Mouse (Mus musculus) embryonic facial prominence, embryonic 12.5 days (tissue): ENCODE measurements at regions not wholly inside any gene's neighbourhood (a gene's known extent, or its start where the extent isn't known, plus 50 kb on each side); places are given as distances from the start of the nearest gene placed in this dataset.

ENCODE experiments used
- ATAC-seq: fragments of 200-750 bp; cut with Nextera tagmentation; 2 replicates; pipeline ENCODE4 v1.8.0; 2017; ENCODE audit not compliant: insufficient number of reproducible peaks, insufficient read depth, low FRiP score, low TSS enrichment
- H3K27ac ChIP-seq: fragments of 300-500 bp; sonication (generic); 2 replicates; pipeline ENCODE4 v1.5.1; 2016; ENCODE audit warnings: mild to moderate bottlenecking
- H3K27me3 ChIP-seq: fragments of 300-500 bp; sonication (generic); 2 replicates; pipeline ENCODE4 v1.6.1; 2016; ENCODE audit warnings: mild to moderate bottlenecking, moderate library complexity
- H3K36me3 ChIP-seq: fragments of 300-500 bp; sonication (generic); 2 replicates; pipeline ENCODE4 v1.6.1; 2016; ENCODE audit warnings: mild to moderate bottlenecking
- H3K4me1 ChIP-seq: fragments of 300-500 bp; sonication (generic); 2 replicates; pipeline ENCODE4 v1.6.1; 2016
- H3K4me2 ChIP-seq: fragments of 300-500 bp; sonication (generic); replicated peaks from 2 replicates; pipeline ENCODE4 v1.6.1; 2016; ENCODE audit warnings: mild to moderate bottlenecking, moderate library complexity
- H3K4me3 ChIP-seq: fragments of 300-500 bp; sonication (generic); 2 replicates; pipeline ENCODE4 v1.5.1; 2016; ENCODE audit warnings: mild to moderate bottlenecking
- H3K9ac ChIP-seq: fragments of 300-500 bp; sonication (generic); 2 replicates; pipeline ENCODE4 v1.6.1; 2016; ENCODE audit warnings: mild to moderate bottlenecking, moderate library complexity
- H3K9me3 ChIP-seq: fragments of 300-500 bp; sonication (generic); 2 replicates; pipeline ENCODE4 v1.6.1; 2016; ENCODE audit warnings: mild to moderate bottlenecking, moderate library complexity
- WGBS: fragments of 180-500 bp; shearing (Covaris S2); methylation state at CpG from one replicate; pipeline ENCODE4 v1.1.7; 2016; 5-methylcytosine and 5-hydroxymethylcytosine counted together

- Histone ChIP-seq H3K36me3 (no peaks in the 10 kb centered on the region), H3K4me2 (no peak overlapping the region), H3K9me3 (no peaks in the 10 kb centered on the region), H3K27me3 (no peaks in the 10 kb centered on the region), H3K4me3 (no peak overlapping the region), H3K27ac (peak overlapping the region; percentile 25; the same call in 1 of the 2 replicates), H3K4me1 (peaks cover 13% of the 10 kb centered on the region; the same call in 1 of the 2 replicates), H3K9ac (no peak overlapping the region)
- WGBS: 38% methylated on average over 7 of the region's 7 CpGs
- ATAC-seq: no peak
Measured at GRCm38 (mm10) chr2:51566554-51567246, 60.6 kb upstream of the Tas2r134 start.

GRCm38 (mm10) chr2:51563881-51564280 lies 63.4 kb upstream of the Tas2r134 start:
- 50% methylated on average over 5 of the region's 5 CpGs for WGBS
- peaks cover 13% of the 10 kb centered on the region; the same call in 1 of the 2 replicates for H3K4me1 ChIP-seq
- no peaks in the 10 kb centered on the region for H3K9me3 ChIP-seq
- H3K27ac ChIP-seq: 0 out of 2 replicates have a peak overlapping the region, but pooled peaks have one; percentile 55
- no peak overlapping the region for H3K4me3 ChIP-seq
- H3K27me3 ChIP-seq: no peaks in the 10 kb centered on the region
- H3K4me2 ChIP-seq: no peak overlapping the region
- no peaks in the 10 kb centered on the region for H3K36me3 ChIP-seq
- no peak for ATAC-seq
- H3K9ac ChIP-seq: no peak overlapping the region

GRCm38 (mm10) chr2:51563240-51563639 lies 64.1 kb upstream of the Tas2r134 start:
- H3K27ac ChIP-seq: 0 out of 2 replicates have a peak overlapping the region, but pooled peaks have one; percentile 24
- no peaks in the 10 kb centered on the region for H3K9me3 ChIP-seq
- WGBS: 52% methylated on average over 1 of the region's 1 CpGs
- H3K9ac ChIP-seq: no peak overlapping the region
- H3K4me2 ChIP-seq: no peak overlapping the region
- H3K4me3 ChIP-seq: no peak overlapping the region
- peaks cover 13% of the 10 kb centered on the region; the same call in 1 of the 2 replicates for H3K4me1 ChIP-seq
- no peaks in the 10 kb centered on the region for H3K36me3 ChIP-seq
- no peak for ATAC-seq
- H3K27me3 ChIP-seq: no peaks in the 10 kb centered on the region

- Histone ChIP-seq H3K4me2 (no peak overlapping the region), H3K4me1 (peaks cover 8% of the 10 kb centered on the region; the same call in 1 of the 2 replicates), H3K27me3 (no peaks in the 10 kb centered on the region), H3K4me3 (no peak overlapping the region), H3K9ac (no peak overlapping the region), H3K36me3 (no peaks in the 10 kb centered on the region), H3K9me3 (no peaks in the 10 kb centered on the region), H3K27ac (no peak overlapping the region)
- WGBS: 28% methylated on average over 7 of the region's 7 CpGs
- ATAC-seq: no peak
Measured at GRCm38 (mm10) chr2:51550863-51551262, 76.4 kb upstream of the Tas2r134 start.

- Histone ChIP-seq H3K9me3 (no peaks in the 10 kb centered on the region), H3K9ac (no peak overlapping the region), H3K4me1 (peaks cover 5% of the 10 kb centered on the region; the same call in 1 of the 2 replicates), H3K27me3 (no peaks in the 10 kb centered on the region), H3K27ac (no peak overlapping the region), H3K4me3 (no peak overlapping the region), H3K36me3 (no peaks in the 10 kb centered on the region), H3K4me2 (no peak overlapping the region)
- 88% methylated on average over 5 of the region's 5 CpGs for WGBS
- no peak for ATAC-seq
Measured at GRCm38 (mm10) chr2:51549125-51549524, 78.2 kb upstream of the Tas2r134 start.

GRCm38 (mm10) chr2:51546181-51546580 lies 81.1 kb upstream of the Tas2r134 start:
- H3K27ac ChIP-seq: no peak overlapping the region
- WGBS: 88% methylated on average over 3 of the region's 3 CpGs
- no peak overlapping the region for H3K4me3 ChIP-seq
- H3K9me3 ChIP-seq: no peaks in the 10 kb centered on the region
- no peak for ATAC-seq
- H3K4me1 ChIP-seq: peaks cover 5% of the 10 kb centered on the region; the same call in 1 of the 2 replicates
- H3K9ac ChIP-seq: no peak overlapping the region
- H3K27me3 ChIP-seq: no peaks in the 10 kb centered on the region
- H3K4me2 ChIP-seq: no peak overlapping the region
- no peaks in the 10 kb centered on the region for H3K36me3 ChIP-seq

- no peak overlapping the region for H3K4me3 ChIP-seq
- WGBS: 75% methylated on average over 1 of the region's 1 CpGs
- no peak for ATAC-seq
- no peaks in the 10 kb centered on the region for H3K9me3 ChIP-seq
- no peaks in the 10 kb centered on the region for H3K27me3 ChIP-seq
- no peak overlapping the region for H3K9ac ChIP-seq
- H3K27ac ChIP-seq: no peak overlapping the region
- no peaks in the 10 kb centered on the region for H3K4me1 ChIP-seq
- H3K36me3 ChIP-seq: no peaks in the 10 kb centered on the region
- no peak overlapping the region for H3K4me2 ChIP-seq
Measured at GRCm38 (mm10) chr2:51543949-51544348, 83.4 kb upstream of the Tas2r134 start.

- H3K4me1 ChIP-seq: no peaks in the 10 kb centered on the region
- no peak overlapping the region for H3K9ac ChIP-seq
- H3K4me3 ChIP-seq: no peak overlapping the region
- H3K27me3 ChIP-seq: no peaks in the 10 kb centered on the region
- H3K27ac ChIP-seq: no peak overlapping the region
- no peak for ATAC-seq
- H3K4me2 ChIP-seq: no peak overlapping the region
- WGBS: 79% methylated on average over 4 of the region's 4 CpGs
- H3K36me3 ChIP-seq: no peaks in the 10 kb centered on the region
- no peaks in the 10 kb centered on the region for H3K9me3 ChIP-seq
Measured at GRCm38 (mm10) chr2:51542272-51542671, 85.0 kb upstream of the Tas2r134 start.

GRCm38 (mm10) chr2:51532709-51533414 lies 94.4 kb upstream of the Tas2r134 start:
- Histone ChIP-seq H3K9ac (no peak overlapping the region), H3K4me2 (no peak overlapping the region), H3K4me3 (no peak overlapping the region), H3K36me3 (no peaks in the 10 kb centered on the region), H3K9me3 (no peaks in the 10 kb centered on the region), H3K27ac (peak overlapping the region; percentile 23; the same call in 1 of the 2 replicates), H3K27me3 (no peaks in the 10 kb centered on the region), H3K4me1 (peaks cover 21% of the 10 kb centered on the region)
- ATAC-seq: no peak
- WGBS: 41% methylated on average over 11 of the region's 11 CpGs

- H3K4me2 ChIP-seq: no peak overlapping the region
- no peak overlapping the region for H3K4me3 ChIP-seq
- no peaks in the 10 kb centered on the region for H3K36me3 ChIP-seq
- peak overlapping the region; percentile 61 for H3K27ac ChIP-seq
- H3K27me3 ChIP-seq: no peaks in the 10 kb centered on the region
- H3K9me3 ChIP-seq: no peaks in the 10 kb centered on the region
- H3K9ac ChIP-seq: no peak overlapping the region
- ATAC-seq: peak; percentile 81
- 19% methylated on average over 10 of the region's 10 CpGs for WGBS
- peaks cover 21% of the 10 kb centered on the region for H3K4me1 ChIP-seq
Measured at GRCm38 (mm10) chr2:51531106-51531839, 96.0 kb upstream of the Tas2r134 start.

- WGBS: 80% methylated on average over 3 of the region's 3 CpGs
Measured at GRCm38 (mm10) chr2:51522766-51523165, 104.5 kb upstream of the Tas2r134 start.

More at GRCm38 (mm10) chr2:51522766-51523165, 104.5 kb upstream of the Tas2r134 start:
- H3K4me3 ChIP-seq: no peak overlapping the region
- no peaks in the 10 kb centered on the region for H3K27me3 ChIP-seq
- no peaks in the 10 kb centered on the region for H3K4me1 ChIP-seq
- H3K9ac ChIP-seq: no peak overlapping the region
- no peak overlapping the region for H3K4me2 ChIP-seq
- ATAC-seq: no peak
- no peaks in the 10 kb centered on the region for H3K9me3 ChIP-seq
- H3K27ac ChIP-seq: no peak overlapping the region
- no peaks in the 10 kb centered on the region for H3K36me3 ChIP-seq
